Mouse (Mus musculus) retina, postnatal 7 days (tissue): ENCODE data around the gene Slc23a4.

ENCODE experiments used
- DNase-seq: peaks from one replicate; pipeline ENCODE4 v3.0.0-alpha.2; 2012; ENCODE audit warnings: low read depth, low spot score

The Slc23a4 gene

DNA sequence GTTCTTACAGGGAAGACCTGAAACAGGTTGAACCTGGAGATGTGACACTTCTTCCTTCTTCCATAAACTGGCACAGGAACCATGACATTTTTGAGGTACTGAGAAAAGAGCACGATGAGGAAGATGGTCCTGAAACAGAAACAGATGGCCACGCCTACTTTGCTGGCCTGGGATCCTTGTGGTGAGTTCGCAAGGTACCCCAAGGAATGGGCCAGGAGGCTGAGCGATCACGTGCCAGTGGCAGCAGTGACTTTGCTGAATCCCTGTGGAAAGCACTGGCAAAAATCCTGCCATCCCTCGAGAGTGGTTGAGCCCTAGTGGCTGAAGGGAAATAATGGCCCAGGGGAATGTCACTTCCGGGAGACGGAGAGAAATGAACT is 32.4 kb downstream of the Slc23a4 start:
- DNase-seq = no peak

DNA sequence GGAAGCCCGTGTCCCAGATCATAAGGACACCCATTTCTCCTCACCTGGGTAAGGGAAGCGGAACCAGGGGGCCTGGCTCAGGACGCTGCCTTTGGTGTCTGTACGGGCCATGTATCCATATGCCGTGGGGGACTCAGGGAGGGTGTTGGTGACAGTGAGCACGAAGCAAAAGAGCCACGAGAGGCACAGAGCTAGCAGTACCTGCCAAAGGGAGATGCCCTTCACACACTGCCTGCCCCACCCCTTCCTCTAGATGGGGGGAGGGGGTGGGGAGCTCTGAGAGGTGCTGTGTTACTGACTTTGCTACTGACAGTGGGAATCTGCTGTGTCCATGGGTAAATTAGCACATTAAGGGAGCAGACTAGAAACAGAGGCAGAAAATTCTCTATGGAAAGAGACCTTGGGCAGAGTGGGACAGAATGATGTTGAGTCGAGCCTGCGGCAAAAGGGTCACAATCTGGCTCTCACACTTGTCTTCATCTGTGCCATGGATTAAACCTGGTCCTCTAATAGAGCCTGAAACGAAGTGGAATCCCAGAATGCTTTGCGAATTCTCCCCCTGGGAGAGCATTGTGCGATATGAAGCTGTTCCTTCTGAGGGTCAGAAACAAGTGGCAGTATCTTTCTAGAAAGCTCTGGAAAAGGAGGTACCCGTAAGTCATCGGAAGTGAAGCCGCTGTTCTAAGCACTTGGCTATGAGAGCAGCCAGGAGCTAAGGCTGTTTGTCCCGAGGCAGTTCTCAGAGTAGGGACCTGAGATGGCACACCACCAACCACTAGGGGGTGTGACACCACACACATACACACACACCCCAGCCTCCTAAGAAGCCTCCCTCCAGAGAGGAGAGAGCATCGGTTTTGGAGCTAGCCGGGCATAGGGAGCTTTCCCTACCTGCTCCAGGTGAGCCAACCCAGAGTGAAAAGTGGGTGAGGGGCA is 33.0 kb downstream of the Slc23a4 start:
- peak; percentile 37 for DNase-seq

DNA sequence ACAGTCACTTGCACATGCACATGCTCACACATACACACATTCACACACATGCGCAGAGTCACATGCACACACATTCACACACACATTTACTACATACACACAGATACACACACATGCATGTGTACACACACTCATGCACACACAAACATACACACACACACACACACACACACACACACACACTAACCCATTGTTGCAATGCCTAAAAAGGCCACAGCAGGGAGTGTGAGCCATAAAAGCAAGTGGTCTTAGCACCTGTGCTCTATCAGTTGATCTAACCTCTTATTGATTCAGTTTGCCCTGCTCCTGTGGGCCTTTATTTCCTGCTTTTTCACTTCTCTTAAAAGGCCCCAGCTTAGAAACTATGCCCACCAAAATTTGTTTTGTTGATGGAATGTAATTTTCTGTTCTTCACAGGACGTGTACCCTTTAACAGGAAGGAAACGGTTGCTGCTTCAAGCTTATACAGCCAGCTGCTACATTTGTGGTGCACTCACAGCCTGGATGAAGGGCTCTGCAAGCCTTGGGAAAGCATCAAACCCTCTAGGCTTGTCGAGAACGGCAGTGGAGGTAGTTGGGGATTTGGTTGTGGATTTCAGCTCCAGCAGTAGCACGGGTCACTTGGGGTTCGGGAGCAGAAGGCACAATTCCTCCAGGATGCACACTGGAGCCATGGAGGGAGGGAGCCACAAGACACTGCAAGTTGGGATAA is 36.1 kb downstream of the Slc23a4 start:
- no peak for DNase-seq

DNA sequence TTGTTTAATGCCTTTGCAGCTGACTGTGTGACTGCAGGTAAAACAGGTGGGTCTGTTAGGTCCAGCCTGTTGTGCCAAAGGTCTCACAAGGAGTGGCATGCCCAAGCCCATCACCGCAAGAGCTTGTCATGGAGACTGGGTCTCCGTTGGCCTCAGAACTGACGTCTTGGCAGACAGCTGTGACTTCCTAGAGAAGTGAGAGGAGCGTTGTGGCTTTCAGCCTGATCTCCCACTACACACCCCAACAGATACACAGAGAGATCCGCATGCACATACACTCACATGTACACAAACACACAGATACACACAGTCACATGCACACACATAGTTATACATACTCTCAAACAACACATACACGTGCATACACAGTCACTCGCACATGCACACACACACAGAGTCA is 36.7 kb downstream of the Slc23a4 start:
- no peak for DNase-seq

DNA sequence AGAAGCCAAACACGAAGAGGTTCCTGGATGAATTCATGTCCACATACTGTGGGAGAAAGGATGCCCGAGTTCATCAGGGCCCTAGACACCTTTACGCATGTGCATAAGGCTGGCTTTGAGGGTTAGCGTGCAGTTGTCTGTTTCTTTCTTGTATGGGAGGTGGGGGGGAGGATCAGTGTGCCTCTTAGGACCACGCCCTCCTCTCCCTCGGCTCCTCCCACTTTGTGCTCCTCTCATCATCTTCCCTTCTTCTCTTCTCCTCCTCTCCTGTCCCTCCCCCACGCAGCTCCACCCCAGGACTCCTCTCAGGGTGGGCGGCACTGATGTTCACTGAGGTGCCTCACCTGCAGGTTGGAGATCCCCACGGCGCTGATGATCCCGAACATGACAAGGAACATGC is 39.7 kb downstream of the Slc23a4 start:
- DNase-seq = no peak

DNA sequence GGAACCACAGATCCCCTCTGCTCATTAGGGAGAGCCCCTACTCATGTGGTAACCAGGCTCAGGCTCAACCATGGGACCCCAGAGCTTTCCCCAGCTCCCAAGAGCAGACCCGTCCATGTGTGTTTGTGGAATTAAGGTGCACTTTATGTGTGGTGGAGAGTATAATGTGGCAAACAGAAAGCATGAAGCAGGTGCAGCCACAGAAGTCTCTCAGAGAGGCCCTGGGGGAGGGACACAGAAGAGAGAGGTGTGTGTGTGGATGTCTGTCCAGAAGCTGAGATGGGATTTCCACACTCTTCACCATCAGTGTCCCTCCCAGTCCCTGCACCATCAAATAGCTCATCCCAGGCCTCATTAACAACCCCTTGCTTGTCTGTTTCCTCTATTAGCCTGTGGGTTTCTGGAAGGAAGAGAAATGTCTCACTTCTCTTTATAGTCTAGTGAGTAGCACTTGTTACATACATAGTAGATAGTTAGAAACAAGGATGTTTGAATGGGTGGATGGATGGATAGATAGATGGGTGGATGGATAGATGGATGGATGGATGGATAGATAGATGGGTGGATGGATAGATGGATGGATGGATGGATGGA is 41.6 kb downstream of the Slc23a4 start:
- DNase-seq = no peak

DNA sequence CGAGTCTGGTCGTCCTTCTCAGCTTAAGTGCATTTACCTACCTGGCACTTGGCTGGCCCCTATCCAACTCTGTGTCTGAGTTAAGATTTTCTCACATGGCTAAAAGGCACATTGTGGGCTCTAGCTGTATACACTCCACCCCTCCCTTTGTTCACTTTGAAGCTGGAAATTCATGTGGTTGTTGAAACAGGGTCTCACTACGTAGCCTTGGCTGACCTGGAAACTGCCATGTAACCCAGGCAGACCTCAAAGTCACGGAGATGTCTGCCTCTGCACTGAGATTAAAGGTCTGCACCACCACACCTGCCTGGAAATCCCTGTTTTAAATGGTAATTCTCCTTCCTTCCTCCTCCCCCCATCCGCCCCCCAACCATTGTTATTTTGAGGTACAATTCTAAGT is 44.7 kb downstream of the Slc23a4 start:
- DNase-seq = no peak

DNA sequence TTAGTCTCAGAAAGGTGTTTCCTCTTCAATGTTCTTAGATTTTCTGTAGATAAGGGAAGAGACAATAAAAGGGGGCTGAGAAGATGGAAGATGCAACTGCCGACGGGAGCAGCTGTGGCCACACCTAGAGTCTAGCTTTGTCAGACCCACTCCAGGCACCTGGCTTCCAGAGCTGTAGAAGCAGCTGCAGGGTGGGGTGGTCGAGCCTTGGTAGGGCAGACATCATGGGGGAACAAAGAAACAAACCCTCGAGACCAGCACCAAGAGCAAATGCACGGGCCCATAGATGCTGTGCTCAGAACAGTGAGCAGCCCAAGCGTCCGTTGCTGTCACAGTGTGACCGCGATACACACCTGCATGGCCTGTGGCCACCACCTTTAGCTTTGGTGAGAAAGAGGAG is 45.8 kb downstream of the Slc23a4 start:
- DNase-seq = no peak

DNA sequence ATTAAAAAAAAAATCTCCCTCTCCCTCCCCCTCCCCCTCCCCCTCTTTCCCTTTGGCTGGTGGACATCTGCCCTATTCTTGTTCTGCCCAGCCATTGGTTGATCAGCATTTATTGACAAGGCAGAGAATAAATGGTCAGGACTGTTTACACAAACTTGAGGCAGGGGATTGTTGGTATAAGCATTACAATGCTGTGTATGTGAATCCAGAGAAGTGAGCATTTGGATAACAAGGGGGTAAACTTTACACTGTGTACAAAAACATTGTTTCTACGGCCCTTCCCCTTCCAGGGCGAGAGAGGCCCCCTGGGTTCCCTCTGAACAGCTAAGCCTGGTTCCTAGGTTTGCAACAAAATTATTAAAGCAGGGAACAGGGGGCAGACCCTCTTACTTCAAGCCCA is 46.7 kb downstream of the Slc23a4 start:
- DNase-seq = no peak

DNA sequence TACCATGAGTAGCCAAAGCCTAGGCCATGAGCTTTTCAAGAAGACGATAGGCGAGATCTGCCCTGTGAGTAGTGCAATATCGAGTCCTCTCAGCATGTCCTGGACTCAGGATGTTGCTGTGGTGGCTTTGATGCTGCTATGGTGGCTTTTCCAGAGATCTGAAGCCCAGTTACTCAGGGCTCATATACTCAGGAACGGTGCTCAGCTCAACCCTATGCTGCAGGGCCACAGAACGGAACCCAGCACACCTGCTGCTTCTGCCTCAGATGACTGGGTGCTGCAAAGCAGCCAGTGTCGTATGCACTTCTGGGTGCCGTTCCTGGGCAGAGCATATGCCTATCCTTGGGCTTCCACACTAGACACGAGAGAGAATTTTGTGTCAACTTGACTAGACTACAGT is 48.8 kb downstream of the Slc23a4 start:
- DNase-seq = no peak

DNA sequence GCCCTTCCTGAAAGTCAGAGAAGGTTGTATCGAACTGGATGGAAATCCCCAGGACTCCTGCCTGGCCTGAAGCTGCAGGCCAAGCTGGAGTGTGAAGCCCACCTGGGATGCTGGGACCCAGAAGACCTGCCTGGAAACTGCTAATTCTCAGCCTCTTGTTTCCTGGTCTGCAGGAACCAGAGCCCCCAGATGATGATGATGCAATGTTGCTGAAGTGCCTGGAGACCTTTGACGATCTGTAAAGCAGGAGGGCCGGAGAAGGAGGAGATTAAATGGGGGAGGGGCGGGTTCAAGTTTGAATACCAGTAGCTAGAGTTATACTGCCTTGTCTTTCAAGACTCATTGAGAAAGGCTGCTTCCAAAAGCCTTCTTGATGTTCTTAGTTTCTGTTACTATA is 49.3 kb downstream of the Slc23a4 start:
- no peak for DNase-seq

DNA sequence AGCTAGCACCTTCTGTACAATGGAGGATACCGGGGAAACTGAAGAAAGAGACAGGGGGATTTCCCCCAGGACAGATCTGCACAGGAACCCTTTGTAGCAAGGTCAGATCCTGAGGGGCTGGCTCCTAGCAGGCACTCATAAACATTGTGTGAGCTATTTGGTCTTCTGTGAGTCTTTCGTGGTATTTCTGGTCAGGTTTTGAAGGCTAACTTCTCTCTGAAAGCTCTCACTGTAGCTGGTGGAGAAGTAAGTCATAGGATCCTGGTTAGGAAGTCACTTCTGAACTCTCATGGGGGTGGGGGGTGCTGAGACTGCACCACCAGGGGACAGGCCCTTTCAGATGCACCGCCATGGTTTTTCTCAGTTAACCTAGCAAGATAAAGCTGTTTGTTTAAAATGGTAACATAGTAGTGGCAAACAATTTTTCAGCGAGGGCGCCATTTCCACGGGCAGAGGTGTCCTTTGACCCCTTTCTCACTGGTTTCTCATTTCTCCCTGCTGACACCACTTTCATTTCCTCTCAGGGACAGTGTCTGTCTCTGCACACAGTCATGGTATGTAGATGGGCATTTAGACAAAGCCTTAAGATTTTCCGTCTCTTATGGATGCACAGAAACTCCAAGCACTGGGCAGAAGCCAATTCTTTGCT is 49.8 kb downstream of the Slc23a4 start:
- DNase-seq = no peak

DNA sequence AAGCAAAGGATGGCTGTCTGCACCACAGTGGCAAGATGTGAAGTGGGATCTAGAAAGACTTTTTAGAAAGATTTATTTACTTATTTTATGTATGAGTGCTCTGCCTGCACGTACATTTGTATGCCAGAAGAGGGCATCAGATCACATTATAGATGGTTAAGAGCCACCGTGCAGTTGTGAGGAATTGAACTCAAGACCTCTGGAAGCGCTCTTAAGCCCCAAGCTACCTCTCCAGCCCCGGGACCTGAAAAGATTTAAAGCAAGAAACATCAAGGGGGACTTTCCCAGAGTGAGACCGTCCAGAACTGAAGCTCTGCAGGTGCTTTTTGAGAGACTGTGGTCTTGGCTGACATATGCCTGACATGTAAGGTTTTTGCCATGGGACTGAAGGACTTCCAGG is 51.5 kb downstream of the Slc23a4 start:
- no peak for DNase-seq

DNA sequence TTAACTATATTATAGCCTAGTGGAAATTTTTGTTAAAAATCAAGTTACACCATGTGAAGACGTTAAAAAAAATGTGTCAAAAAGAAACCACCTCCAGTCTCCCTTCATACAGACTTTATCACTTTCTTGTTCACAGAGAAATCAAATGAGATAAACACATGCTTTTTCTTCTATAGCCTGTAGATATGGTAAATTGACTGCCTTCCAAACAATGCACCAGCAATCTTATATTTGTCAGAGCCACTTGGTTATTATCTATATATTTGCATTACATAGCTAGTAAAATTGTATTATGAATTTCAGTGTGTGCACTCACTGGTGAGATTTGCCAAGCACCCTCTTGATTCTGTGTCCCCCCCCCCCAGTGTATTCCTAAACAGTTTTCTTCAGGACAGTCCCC is 55.6 kb downstream of the Slc23a4 start:
- DNase-seq = no peak

DNA sequence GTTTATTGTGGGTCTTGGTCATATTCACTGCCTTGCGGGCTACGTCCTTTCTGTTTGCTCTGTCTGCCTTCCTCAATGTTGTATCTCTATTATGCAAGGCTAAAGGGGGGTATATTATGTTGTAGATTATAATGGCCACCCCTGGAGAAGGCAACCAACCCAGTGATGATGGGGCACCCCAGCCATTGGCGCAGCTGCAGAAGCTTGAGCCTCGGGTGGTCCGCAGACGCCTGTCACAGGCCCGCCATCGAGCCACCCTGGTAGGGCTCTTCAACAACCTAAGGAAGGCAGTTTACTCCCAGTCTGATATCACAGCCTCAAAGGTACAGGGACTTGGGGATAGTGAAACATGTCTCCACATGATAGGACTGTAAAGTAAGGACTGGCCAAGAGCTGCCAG is 60.6 kb downstream of the Slc23a4 start:
- no peak for DNase-seq

DNA sequence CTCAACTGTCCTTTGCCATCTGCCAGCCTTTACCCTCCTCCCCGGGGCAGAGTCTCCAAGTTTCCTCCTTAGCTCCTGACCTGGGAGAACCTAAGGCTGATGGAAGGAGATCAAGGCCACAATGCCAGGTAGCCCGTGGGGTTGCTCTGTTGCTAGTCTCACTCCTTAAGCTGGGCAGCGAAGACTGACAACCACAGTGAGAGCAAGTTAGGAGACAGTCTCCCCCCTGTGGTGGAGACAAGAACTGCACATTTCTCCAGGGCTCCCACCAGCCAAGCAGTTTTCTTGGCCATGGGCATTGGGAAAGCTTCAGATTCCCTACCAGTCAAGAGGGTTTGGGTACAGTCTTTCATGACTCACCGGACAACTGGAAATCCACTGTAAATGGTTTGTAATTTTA is 61.0 kb downstream of the Slc23a4 start:
- peak; percentile 50 for DNase-seq

DNA sequence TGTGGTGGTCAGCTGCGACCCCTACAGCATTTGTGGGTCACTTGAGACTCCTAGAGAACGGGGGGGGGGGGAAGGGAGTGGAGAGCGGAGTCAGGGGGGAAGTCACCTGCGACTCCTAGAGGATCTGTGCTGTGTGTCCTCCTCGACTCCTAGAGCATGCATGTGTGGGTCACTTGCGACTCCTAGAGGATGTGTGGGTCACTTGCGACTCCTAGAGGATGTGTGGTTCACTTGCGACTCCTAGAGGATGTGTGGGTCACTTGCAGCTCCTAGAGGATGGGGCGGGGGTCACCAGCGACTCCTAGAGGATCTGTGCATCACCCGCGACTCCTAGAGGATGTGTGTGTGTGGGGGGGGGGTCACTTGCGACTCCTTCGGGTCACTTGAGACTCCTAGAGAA is 66.3 kb downstream of the Slc23a4 start:
- peak; percentile 39 for DNase-seq

DNA sequence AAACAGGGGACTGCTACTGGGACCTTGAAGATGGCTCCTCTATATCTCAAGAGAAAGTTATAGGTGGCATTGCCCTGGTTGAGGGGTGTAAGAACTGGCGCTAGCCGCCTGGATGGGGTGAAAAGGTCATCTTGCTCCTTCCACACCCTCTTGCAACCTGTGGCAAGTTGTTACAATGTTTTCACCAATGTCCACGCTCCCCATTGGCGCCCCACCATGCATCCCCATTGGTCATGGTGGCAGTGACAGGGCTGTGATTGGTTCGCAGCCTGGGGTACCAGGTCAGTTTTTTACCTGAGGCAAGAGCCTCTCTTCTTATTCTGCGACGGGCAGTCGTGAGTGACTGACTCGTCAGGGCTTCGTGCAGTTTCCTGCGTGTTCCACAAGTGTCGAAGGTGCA is 67.6 kb downstream of the Slc23a4 start:
- DNase-seq = no peak

DNA sequence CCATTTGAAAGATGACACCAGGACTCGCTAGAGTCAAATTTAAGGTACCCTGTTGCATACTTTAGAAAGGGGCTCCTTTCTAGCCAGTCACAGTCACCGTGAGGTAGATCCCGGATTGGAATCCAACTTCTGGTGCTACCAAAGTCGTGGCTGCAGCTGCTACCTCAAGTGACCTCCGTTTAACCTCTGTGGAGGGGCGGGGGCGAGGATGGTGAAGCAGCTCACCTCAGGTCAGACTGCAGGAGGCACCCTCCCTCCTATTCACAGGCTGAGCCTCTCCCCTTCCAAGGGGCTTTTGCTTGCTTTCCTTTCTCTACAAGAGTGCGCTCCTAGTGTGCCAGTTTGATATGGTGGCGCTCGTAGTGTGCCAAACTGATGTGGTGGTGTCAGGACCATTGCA is 68.2 kb downstream of the Slc23a4 start, which contains the start of gene Stra8:
Gene Stra8, plus strand, starts transcription at position 208 of the 400 bp plus-strand sequence.
- no peak for DNase-seq

DNA sequence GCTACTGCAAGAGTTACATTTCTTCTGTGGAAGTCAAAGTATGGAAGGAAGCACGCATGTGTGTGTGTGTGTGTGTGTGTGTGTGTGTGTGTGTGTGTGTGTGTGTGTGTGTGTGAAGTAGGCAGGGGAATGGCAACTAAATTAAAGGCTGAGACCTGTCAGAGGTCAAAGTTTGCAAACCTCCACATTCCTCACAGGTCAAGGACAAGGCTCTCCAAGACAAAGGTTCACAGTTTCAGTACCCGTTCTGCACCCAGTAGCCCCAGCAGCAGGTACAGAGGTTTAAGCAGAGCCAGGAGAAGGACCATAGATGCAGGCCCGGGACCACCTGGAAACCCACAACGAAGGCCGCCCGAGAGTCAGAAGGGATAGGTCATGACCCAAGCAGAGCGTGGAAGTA is 69.1 kb downstream of the Slc23a4 start:
- no peak for DNase-seq

DNA sequence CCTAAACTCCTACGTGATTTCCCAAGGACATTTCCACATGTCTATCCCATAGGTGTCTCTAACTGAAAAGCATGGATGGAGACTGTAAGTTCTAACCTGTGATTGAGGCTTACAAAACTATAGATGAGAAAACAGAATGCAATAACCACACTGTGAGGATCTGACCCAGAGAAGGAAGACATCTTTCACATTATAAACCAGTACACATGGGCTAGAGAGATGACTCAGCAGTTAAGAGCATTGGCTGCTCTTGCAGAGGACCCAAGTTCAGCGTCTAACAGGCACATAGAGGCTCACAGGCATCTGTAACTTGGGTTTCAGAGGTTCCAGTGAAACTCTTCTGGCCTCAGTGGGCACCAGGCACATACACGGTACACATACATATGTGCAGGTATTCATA is 73.7 kb downstream of the Slc23a4 start:
- DNase-seq = no peak
